ENCODE assay signal across 8 mouse cellular contexts in the genomic region with DNA sequence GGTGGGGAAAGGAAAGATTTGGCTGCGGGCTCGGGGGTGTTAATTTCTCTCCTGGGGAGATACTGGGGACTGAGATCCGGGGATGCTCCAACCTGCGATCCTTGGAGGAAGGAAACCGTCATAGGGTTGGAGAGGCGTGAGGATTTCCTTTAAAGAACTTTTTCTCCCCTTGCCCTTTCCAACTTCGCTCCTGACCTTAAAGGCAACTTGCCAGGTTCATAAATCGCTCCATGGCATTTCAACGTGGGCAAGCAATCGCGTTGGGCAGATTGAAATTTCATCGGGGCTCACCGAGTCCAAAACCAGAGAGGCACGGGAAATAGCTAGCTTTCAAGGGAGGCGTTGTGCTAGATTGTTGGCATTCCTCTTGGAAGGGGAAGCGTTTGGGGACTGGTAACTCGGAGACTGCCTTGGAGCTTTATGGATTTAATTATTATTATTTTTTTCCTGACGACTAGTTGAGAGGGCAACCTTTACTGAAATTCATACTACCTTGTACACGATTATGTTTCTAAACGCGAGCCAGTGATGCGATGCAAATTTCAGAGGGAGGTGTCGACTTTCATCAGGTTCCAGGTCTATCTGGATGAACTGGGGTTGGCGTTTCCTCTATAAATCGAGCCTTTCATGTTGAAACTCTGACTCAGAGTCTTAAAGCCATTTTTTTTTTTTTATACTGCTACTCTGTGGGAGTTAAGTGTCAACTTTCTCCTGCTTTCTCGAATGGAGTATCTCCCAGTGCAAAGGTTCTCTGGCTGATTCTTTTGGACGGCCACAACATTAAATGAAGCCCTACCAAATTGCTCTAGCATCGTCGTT. TPM values are rescaled to one million over a fixed set of nuclear protein-coding genes. Genes with fewer than 3 reads are reported as not detected.
A peak's percentile ranks its signal among the peaks of the same experiment; 100 is the strongest.
DNase-seq lines count a peak whose midpoint lies in the region; ATAC-seq and TF ChIP-seq lines count a peak whose summit lies in the region.

No protein-coding gene starts in this region.

- H3K27ac ChIP-seq in forebrain, postnatal 0 days (ENCODE audit: low read depth, low read length), result peak overlapping the region; percentile 96
- peak overlapping the region; percentile 89; the same call in 1 of the 2 replicates for H3K27ac ChIP-seq in midbrain, embryonic 14.5 days (replicated peaks; ENCODE audit: low read depth, low read length)

- no peaks in the 10 kb centered on the region for H3K9me3 ChIP-seq in megakaryocyte, embryonic 14.5 days
- H3K9me3 ChIP-seq in forebrain, postnatal 0 days (ENCODE audit: low read length), result no peaks in the 10 kb centered on the region
- H3K9me3 ChIP-seq in midbrain, embryonic 14.5 days (ENCODE audit: control insufficient read depth, low read length), result no peaks in the 10 kb centered on the region

- peak overlapping the region; percentile 90 for H3K4me2 ChIP-seq in forebrain, postnatal 0 days (ENCODE audit: low read depth)
- H3K4me2 ChIP-seq in midbrain, embryonic 14.5 days (ENCODE audit: low read length), result peak overlapping the region; percentile 95

- peak; percentile 65 for DNase-seq in adrenal gland, postnatal 10 days
- peak; percentile 43 for DNase-seq in forebrain, postnatal 0 days
- peak; percentile 58 for DNase-seq in kidney, postnatal 10 days
- peak; percentile 51 for DNase-seq in midbrain, embryonic 14.5 days
- DNase-seq in spleen, adult 12 weeks (ENCODE audit: low spot score), result no peak

- peaks cover 74% of the 10 kb centered on the region for H3K4me1 ChIP-seq in megakaryocyte, embryonic 14.5 days
- peaks cover 15% of the 10 kb centered on the region for H3K4me1 ChIP-seq in forebrain, postnatal 0 days (ENCODE audit: insufficient read depth)
- peaks cover 20% of the 10 kb centered on the region; the same call in 1 of the 2 replicates for H3K4me1 ChIP-seq in midbrain, embryonic 14.5 days (ENCODE audit: control insufficient read depth, insufficient read depth, low read length)

- ATAC-seq in megakaryocyte, adult 5-6 weeks (ENCODE audit: poor library complexity, severe bottlenecking), result no peak
- no peak for ATAC-seq in forebrain, postnatal 0 days
- no peak for ATAC-seq in midbrain, embryonic 14.5 days (ENCODE audit: low FRiP score, low TSS enrichment)
- no peak for ATAC-seq in activated CD4-positive, CD25-positive, alpha-beta regulatory T cell, adult 4 months

- peaks cover 2% of the 10 kb centered on the region for H3K27me3 ChIP-seq in megakaryocyte, embryonic 14.5 days (replicated peaks)
- no peaks in the 10 kb centered on the region for H3K27me3 ChIP-seq in forebrain, postnatal 0 days (ENCODE audit: insufficient read depth, low read length)
- H3K27me3 ChIP-seq in midbrain, embryonic 14.5 days (ENCODE audit: control insufficient read depth, insufficient read depth, low read length), result no peaks in the 10 kb centered on the region

- TF ChIP-seq CTCF in forebrain, postnatal 0 days (IDR thresholded peaks at IDR 0.05; ENCODE audit: low read depth), result no peak

- peak overlapping the region; percentile 92 for H3K9ac ChIP-seq in forebrain, postnatal 0 days
- peak overlapping the region; percentile 79 for H3K9ac ChIP-seq in midbrain, embryonic 14.5 days (replicated peaks; ENCODE audit: low read length)

- peak overlapping the region; percentile 96 for H3K4me3 ChIP-seq in megakaryocyte, embryonic 14.5 days (replicated peaks)
- H3K4me3 ChIP-seq in forebrain, postnatal 0 days (ENCODE audit: low read depth, low read length), result peak overlapping the region; percentile 85
- H3K4me3 ChIP-seq in midbrain, embryonic 14.5 days (replicated peaks; ENCODE audit: low read depth, low read length), result peak overlapping the region; percentile 85

- WGBS in forebrain, postnatal 0 days, result under 1% methylated on average over 29 of the region's 29 CpGs
- 2% methylated on average over 29 of the region's 29 CpGs for WGBS in midbrain, embryonic 14.5 days

- no peaks in the 10 kb centered on the region for H3K36me3 ChIP-seq in megakaryocyte, embryonic 14.5 days (replicated peaks; ENCODE audit: low read length)
- no peaks in the 10 kb centered on the region for H3K36me3 ChIP-seq in forebrain, postnatal 0 days (ENCODE audit: insufficient read depth)
- no peaks in the 10 kb centered on the region for H3K36me3 ChIP-seq in midbrain, embryonic 14.5 days (ENCODE audit: control insufficient read depth, insufficient read depth, low read length)

RNA-seq across cellular contexts. Expression of a gene that starts 1.6 kb away (rescaled TPM):
- 9.3 and 12.0 TPM in 2 replicates for polyA plus RNA-seq in megakaryocyte, embryonic 14.5 days (2012; ENCODE audit: insufficient read depth, low replicate concordance)
- 7.0 and 7.8 TPM in 2 replicates for total RNA-seq in megakaryocyte, adult 5-6 weeks (2015)
- total RNA-seq in megakaryocyte, adult 5-6 weeks (2017), result 8.1 and 8.9 TPM in 2 replicates
- 10 to 100 TPM; 35.2 to 44.3 TPM for total RNA-seq in adrenal gland, postnatal 10 days (2021)
- total RNA-seq in forebrain, postnatal 0 days (2014; rRNA removed), result 38.1 and 43.1 TPM in 2 replicates
- polyA plus RNA-seq in forebrain, postnatal 0 days (2015; fragmentation: Nextera tagmentation; extraction: Ambion mirVana), result 7.8 and 13.4 TPM in 2 replicates
- 11.1 and 14.5 TPM in 2 replicates for polyA plus RNA-seq in midbrain, embryonic 14.5 days (2014; fragmentation: Nextera tagmentation; extraction: Ambion mirVana)
- polyA plus RNA-seq in activated CD4-positive, CD25-positive, alpha-beta regulatory T cell, adult 4 months (2017; shearing (Covaris generic)), result 10 to 100 TPM; 23.4 to 29.9 TPM
